Mouse (Mus musculus) brain, embryonic 14.5 days (tissue): ENCODE measurements around the gene Tmem186. TPM values are rescaled to one million over a fixed set of nuclear protein-coding genes. Genes with fewer than 3 reads are reported as not detected.

Experiments
- DNase-seq: peaks from one replicate; pipeline ENCODE4 v3.0.0-alpha.2; 2011; ENCODE audit warnings: low read depth
- CTCF ChIP-seq: fragments of 200-500 bp; IDR thresholded peaks from 2 replicates; pipeline ENCODE4 v1.5.1; 2012; ENCODE audit warnings: inconsistent platforms, mild to moderate bottlenecking, moderate library complexity, borderline replicate concordance; ENCODE audit not compliant: insufficient read depth, insufficient read length; ENCODE audit errors: extremely low read depth
- POLR2A ChIP-seq: fragments of 200-500 bp; IDR thresholded peaks from 2 replicates; pipeline ENCODE4 v1.6.1; 2012; ENCODE audit warnings: mild to moderate bottlenecking, inconsistent platforms, borderline replicate concordance; ENCODE audit not compliant: poor library complexity, insufficient read depth, insufficient read length, severe bottlenecking; ENCODE audit errors: extremely low read depth
- polyA plus RNA-seq: library from polyadenylated mRNA; depleted of rRNA; stranded (reverse); fragments of >200 nt; gene quantifications from 2 replicates; pipeline ENCODE4 v1.2.3, GENCODE M21; 2012; rRNA removed

Gene Tmem186
- polyA plus RNA-seq, result 21.0 and 23.3 TPM in 2 replicates

DNA sequence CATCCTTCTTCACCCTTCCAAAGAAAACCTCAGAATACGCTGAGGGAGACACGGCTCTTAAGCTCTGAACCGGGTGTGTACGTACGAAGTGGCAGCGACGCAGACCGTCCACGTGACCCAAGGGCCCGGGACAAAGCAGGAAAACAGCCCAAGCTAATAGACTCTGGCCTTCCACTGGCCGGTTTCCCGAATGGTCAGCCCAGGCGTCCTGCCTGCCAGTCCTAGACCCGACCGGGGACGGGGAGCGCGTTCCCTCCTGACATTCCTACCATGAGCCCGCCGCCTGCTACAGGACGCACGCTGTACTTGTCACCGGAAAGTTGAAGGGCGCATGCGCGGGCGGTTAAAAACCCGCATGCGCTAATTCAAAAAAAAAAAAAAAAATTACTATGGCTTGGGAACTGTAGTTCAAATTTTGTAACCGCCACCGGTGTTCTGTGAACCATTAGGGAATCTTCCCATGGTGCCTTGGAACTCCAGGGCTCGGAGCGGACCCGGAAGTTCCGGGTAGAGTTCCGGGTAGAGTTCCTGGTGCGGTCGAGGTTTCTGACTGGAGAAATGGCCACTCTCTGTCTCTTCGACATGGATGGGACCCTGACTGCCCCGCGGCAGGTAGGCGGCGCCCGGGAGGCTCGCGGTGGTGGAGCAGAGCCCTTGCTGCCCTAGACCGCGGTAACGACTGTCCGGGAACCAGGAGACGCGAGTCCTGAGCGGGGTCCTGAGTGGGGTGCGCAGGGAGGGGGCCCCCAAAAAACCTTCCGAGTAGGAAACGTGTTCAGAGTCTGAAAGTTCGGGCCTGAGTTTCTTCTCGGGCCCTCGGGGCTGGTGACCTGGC lies at the start of gene Tmem186, which contains the start of gene Pmm2:
TSS of gene Tmem186 (minus strand) at position 496 of the 835 bp plus-strand sequence.
TSS of gene Pmm2 (plus strand) at position 458 of the 835 bp plus-strand sequence.
- 0 out of 2 replicates have a peak, but pooled peaks have one; percentile 2 for TF ChIP-seq CTCF
- 0 out of 2 replicates have a peak, but pooled peaks have one; percentile 11 for TF ChIP-seq POLR2A
- DNase-seq, result peak; percentile 98

DNA sequence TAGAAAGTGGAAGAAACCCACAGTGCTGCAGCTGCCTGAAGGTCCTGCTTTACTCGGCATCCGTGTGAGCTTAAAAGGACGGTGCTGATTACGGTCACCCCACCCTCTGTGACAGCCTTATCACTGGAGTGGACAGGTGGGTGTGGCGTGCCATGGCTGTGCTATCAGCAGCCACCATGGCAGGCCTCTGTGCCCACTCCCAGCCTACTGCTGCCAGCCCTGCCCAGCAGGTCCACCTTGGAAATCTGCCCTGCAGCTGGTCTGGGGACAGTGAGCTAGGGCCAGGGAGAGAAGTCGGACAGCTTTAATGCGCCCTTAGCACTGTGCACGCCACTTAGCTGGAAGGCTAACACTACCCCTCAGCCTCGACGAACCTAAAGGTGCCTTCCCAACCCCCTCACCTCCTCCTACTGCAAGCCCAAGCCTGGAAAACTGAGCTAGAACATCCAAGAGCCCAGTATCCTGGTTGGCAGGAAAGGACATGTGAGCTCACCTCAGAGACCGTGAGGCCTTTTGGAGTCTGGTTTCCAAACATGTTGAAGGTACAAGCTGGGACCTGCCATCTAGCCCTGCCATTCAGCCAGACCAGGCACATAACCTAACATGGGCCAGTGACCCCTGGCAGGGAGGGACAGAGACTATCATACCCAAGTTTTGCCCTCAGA lies 49.5 kb upstream of the Tmem186 start:
- TF ChIP-seq CTCF, result no peak
- no peak for TF ChIP-seq POLR2A
- DNase-seq, result no peak

DNA sequence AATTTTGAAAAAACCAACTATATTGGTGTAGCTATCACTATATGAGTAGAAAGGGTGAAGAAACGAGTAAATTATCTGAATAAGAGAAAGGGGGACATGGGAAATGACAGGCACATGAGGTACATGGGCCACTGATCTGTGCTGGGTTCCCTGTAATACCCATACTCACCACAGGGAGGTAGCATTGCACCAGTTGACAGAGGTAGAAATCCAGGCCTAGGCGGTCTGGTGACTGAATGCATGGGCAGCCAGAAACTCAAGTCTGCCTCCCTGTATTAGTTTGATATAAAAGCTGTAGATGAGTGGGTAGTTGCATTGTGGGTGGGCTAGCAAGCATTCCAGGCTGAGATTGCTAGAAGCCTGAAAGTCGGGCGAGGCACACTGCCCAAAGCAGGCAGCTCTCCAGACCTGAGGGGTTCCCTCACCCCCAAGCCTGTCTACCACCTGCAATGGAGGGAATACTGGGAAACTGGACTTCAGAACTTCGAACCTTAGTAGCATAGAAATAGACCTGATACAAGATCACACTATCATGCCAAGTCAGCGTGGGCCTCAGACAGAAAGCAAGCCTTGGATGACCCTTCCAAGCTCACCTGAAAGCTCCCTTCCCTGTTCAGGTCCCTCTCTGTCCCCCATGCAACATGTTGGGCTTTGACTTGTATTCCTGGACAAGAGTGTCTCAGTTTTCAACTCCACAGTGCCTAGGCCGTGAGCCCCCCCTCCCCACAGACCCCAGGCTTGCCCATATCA lies 48.8 kb upstream of the Tmem186 start:
- TF ChIP-seq POLR2A (no peak), CTCF (peak; percentile 79; the same call in 1 of the 2 replicates)

DNA sequence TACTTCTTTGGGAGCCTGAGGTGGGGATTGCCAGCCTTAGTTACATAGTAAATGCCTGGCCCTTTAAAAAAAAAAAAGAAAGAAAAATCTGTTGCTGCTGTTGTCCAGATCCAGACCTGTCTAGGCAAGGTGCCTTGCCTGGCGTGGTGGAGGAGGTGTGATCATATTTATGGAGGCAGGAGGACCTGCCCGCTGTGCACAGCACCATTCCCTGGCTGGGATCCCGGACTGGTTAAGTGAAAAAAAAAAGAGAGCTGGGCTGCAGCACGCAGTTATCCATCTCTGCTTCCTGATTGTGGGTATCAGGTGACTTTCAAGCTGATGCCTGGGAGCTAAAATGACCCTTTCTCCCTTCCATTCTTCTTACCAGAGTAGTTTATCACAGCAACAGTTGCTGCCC lies 47.6 kb upstream of the Tmem186 start:
- TF ChIP-seq POLR2A (no peak), CTCF (no peak)
- no peak for DNase-seq

More for the DNA sequence above, 48.8 kb upstream of the Tmem186 start:
- peak; percentile 78 for DNase-seq

DNA sequence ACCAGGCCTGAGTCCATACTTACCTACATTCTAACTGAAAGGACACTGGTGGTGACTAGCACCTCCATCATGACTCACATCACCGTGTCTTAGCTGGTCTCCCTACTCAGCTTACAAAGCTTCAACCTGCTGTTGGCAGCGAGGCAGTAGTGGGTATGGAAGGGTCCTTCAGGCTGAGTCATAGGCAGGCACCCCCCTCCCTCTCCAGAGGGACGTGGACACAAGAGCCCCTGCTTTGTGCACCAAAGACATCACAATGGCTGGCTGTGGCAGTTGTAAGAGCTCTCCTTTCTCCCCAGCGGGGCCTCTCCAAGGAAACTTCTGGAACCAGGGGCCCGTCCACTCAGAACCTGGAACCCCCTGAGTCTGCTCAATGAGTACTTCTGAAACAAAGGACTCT lies 43.0 kb upstream of the Tmem186 start, which contains the start of gene Gm5767:
TSS of gene Gm5767 (plus strand) at position 301 of the 400 bp plus-strand sequence.
- TF ChIP-seq POLR2A (no peak), CTCF (no peak)

DNA sequence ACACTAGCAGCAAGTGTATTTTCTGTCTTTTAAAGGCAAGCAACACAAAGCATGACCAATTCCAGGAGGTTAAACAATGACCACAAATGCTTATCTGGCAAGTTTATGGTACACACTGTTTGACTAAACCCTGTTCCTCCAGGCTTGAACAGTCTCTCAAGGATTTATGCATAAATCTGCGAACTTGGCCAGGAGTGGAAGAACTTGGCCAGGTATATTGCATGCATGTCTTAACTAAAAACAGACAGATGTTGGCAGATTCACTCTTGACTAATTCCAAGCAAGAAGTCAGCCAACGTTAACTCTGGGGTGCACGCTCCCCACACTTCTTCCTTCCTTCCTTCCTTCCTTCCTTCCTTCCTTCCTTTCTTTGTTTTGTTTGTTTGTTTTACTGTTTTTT lies 42.3 kb upstream of the Tmem186 start:
- DNase-seq, result no peak
- TF ChIP-seq CTCF, result no peak
- no peak for TF ChIP-seq POLR2A

More for the DNA sequence above, 43.0 kb upstream of the Tmem186 start, which contains the start of gene Gm5767:
- DNase-seq, result no peak

DNA sequence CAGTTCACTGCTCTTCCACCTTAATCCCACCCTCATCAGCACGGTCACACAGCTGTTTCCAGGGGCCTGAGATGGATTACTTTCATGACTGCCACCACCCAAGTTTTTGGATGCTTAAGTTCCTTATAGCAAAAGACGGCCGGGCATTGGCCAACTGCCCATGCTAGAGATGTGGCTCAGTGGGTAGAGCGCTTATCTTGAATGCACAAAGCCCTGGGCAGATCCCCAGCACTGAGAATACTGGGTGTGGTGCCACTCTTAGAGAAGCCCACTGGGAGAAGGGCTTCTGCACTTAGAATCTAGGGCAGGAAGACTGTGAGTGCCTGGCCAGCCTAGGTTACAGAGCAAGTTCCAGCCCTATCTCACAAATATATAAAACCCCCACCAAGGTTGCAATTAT lies 41.2 kb upstream of the Tmem186 start:
- no peak for DNase-seq
- TF ChIP-seq CTCF (no peak), POLR2A (no peak)

DNA sequence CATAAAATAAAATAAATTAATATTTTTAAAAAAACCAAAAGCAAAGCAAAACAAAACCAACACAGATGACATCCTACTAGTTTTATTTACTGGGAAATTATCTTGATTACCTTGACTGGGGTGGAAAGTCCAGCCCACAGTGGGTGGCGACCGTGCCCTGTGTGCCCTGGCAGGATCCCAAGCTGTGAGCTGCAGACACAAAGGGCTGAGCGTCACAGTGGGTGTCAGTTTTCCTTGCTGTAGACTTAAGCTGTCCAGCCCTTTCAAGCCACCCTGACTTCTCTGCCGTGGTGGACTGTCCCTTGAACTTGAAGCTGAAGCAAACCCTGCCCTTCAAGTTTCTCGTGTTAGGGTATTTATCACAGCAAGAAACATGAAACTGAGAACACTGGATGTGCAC lies 40.5 kb upstream of the Tmem186 start:
- DNase-seq, result no peak
- TF ChIP-seq CTCF, result no peak
- TF ChIP-seq POLR2A, result no peak

DNA sequence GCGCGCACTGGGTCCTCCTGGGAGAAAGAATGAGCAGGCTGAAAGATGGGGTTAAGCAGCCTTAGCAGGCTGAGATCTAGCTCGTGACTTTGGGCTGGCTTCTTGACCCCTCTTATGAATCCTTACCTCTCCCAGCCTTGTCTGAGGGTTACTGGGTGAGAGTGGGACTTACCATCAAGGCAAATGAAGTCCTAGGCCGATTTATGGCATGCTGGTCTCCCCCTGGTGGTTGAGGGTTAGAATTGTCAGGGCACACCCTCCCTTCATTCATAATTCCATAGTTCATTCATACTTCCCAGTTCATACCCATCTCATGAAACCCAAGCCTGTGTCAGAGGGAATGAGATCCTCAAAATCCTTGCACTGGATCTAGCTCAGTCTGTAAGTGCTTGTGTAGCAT lies 39.3 kb upstream of the Tmem186 start:
- DNase-seq, result peak; percentile 79

DNA sequence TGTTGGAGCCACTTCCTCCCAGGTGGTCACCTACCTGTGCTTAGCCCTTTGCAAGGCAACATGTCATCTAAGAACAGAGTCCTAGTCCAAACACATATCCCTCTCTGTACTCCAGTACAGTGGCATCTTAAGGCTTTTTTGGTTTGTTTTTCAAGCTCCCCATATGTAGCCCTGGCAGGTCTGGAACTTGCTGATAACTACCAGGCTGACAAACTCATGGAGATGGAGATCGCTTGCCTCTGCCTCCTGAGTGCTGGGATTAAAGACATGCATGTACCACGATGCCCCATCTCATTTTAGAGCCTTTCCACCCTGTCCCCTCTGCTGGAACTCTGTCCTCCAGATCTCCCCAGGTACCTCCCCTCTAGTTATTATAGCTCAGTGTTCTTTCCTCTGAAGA lies 38.7 kb upstream of the Tmem186 start:
- no peak for TF ChIP-seq POLR2A
- no peak for TF ChIP-seq CTCF
- no peak for DNase-seq

More for the DNA sequence above, 39.3 kb upstream of the Tmem186 start:
- peak; percentile 84 for TF ChIP-seq CTCF
- no peak for TF ChIP-seq POLR2A

DNA sequence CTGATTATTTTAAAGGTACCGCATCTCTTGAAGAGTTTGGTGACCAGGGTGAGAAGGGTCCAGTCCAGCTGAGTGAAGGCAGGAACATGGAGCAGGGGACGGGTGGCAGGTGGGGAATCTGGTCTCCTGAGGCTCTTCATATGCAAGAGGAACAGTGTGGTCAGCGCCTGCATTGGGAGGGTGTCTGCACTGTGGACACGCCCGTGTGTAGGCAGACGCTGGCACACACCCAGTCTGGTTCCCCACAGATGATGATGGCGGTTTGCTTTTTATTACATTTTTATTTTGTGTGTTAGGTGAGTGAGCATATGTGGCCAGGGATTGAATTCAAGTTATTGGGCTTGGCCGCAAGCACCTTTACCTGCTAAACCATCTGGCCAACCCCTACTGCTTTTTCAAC lies 38.0 kb upstream of the Tmem186 start:
- no peak for DNase-seq
- TF ChIP-seq POLR2A, result no peak
- no peak for TF ChIP-seq CTCF

DNA sequence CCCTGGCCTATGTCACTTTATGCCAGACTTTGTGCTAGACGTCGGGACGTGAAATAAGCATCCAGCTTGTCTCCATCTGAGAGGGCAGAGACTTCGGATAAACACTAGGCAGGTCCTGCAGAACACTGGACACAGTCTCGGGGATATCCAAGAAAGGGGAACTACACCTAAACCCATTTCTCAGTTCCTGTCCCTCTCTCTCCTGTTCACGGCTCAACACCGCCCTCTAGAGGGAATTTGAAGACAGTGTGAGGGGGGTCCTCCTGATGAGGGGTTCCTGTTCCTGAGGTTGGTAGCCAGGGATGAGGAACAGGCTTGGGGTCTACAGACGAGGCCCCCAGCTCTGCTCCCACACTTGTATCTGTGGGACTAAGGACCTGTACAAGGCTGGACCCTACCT lies 36.7 kb upstream of the Tmem186 start:
- DNase-seq, result peak; percentile 84
- TF ChIP-seq CTCF, result peak; percentile 84
- no peak for TF ChIP-seq POLR2A
